Mouse (Mus musculus): Measurements from ENCODE around the gene Sema4d. TPM values are rescaled to one million over a fixed set of nuclear protein-coding genes. Genes with fewer than 3 reads are reported as not detected.

Sema4d gene
- polyA plus RNA-seq, 1 experiment from 2014 or later, result 26.5 TPM

GRCm38 (mm10) chr13:51653961-51654360 lies 139.6 kb downstream of the Sema4d start:
- ATAC-seq, result no peak
- in situ Hi-C loops (cut with MboI; ENCODE audit: low pct_unique_long_range_greater_than_20kb), result loop anchor here (10.0 to 25.0 kb wide), 3 partner anchors 141 to 583 kb away; partner anchors contain the start of gene Sema4d
- ChIA-PET CTCF (no interaction called here), POLR2A (interaction anchor here (1.4 kb wide), 1 partner anchor 9 kb away, joined by 3 read pairs; no protein-coding TSS in a partner anchor)
- no peak for DNase-seq (ENCODE audit: low read depth, low spot score)
- no peak for TF ChIP-seq CTCF (IDR thresholded peaks at IDR 0.05)
- no peaks in the 10 kb centered on the region for H3K27me3 ChIP-seq

GRCm38 (mm10) chr13:51653159-51653558 lies 140.4 kb downstream of the Sema4d start:
- in situ Hi-C loops (cut with MboI; ENCODE audit: low pct_unique_long_range_greater_than_20kb), result loop anchor here (10.0 to 25.0 kb wide), 3 partner anchors 142 to 584 kb away; partner anchors contain the start of gene Sema4d
- POLR2A ChIA-PET, result interaction anchor here (1.4 kb wide), 1 partner anchor 9 kb away, joined by 3 read pairs; no protein-coding TSS in a partner anchor
- DNase-seq (ENCODE audit: low read depth, low spot score), result no peak
- ATAC-seq, result no peak
- H3K27me3 ChIP-seq, result no peaks in the 10 kb centered on the region
- CTCF ChIA-PET, result no interaction called here
- TF ChIP-seq CTCF (IDR thresholded peaks at IDR 0.05), result no peak

- peak; percentile 90 for ATAC-seq
- no peaks in the 10 kb centered on the region for H3K27me3 ChIP-seq
- CTCF ChIA-PET, result interaction anchor here (0.7 to 1.1 kb wide), 5 partner anchors 10 to 316 kb away, joined by 3 to 4 read pairs (median 3); no protein-coding TSS in a partner anchor
- no peak for TF ChIP-seq CTCF (IDR thresholded peaks at IDR 0.05)
- no peak for DNase-seq (ENCODE audit: low read depth, low spot score)
- POLR2A ChIA-PET, result interaction anchor here (1.0 to 1.6 kb wide), 2 partner anchors 11 to 116 kb away, joined by 3 to 5 read pairs; no protein-coding TSS in a partner anchor
- in situ Hi-C loops (cut with MboI; ENCODE audit: low pct_unique_long_range_greater_than_20kb), result loop anchor here (10.0 to 25.0 kb wide), 3 partner anchors 143 to 586 kb away; partner anchors contain the start of gene Sema4d
Measured at GRCm38 (mm10) chr13:51651408-51652064, 142.0 kb downstream of the Sema4d start, which contains the start of gene Secisbp2. TSS of gene Secisbp2 (plus strand) at chr13:51651697.

- DNase-seq (ENCODE audit: low read depth, low spot score), result no peak
- ATAC-seq, result no peak
- in situ Hi-C loops (cut with MboI; ENCODE audit: low pct_unique_long_range_greater_than_20kb), result loop anchor here (10.0 to 25.0 kb wide), 4 partner anchors 145 to 838 kb away; partner anchors contain the start of gene Sema4d
- CTCF ChIA-PET, result no interaction called here
- no peak for TF ChIP-seq CTCF (IDR thresholded peaks at IDR 0.05)
- H3K27me3 ChIP-seq, result no peaks in the 10 kb centered on the region
- POLR2A ChIA-PET, result no interaction called here
Measured at GRCm38 (mm10) chr13:51649740-51650139, 143.8 kb downstream of the Sema4d start.

GRCm38 (mm10) chr13:51648237-51648636 lies 145.3 kb downstream of the Sema4d start:
- no peak for DNase-seq (ENCODE audit: low read depth, low spot score)
- ChIA-PET POLR2A (no interaction called here), CTCF (no interaction called here)
- no peak for TF ChIP-seq CTCF (IDR thresholded peaks at IDR 0.05)
- in situ Hi-C loops (cut with MboI; ENCODE audit: low pct_unique_long_range_greater_than_20kb), result loop anchor here (25.0 kb wide), 1 partner anchor 839 kb away; no protein-coding TSS in a partner anchor
- ATAC-seq, result no peak
- H3K27me3 ChIP-seq, result no peaks in the 10 kb centered on the region

- CTCF ChIA-PET, result no interaction called here
- H3K27me3 ChIP-seq, result no peaks in the 10 kb centered on the region
- DNase-seq (ENCODE audit: low read depth, low spot score) (no peak), ATAC-seq (no peak)
- no peak for TF ChIP-seq CTCF (IDR thresholded peaks at IDR 0.05)
- in situ Hi-C loops (cut with MboI; ENCODE audit: low pct_unique_long_range_greater_than_20kb), result loop anchor here (25.0 kb wide), 1 partner anchor 840 kb away; no protein-coding TSS in a partner anchor
- POLR2A ChIA-PET, result no interaction called here
Measured at GRCm38 (mm10) chr13:51647770-51648169, 145.8 kb downstream of the Sema4d start.

GRCm38 (mm10) chr13:51646362-51647027 lies 147.1 kb downstream of the Sema4d start:
- no peak for DNase-seq (ENCODE audit: low read depth, low spot score)
- ChIA-PET POLR2A (no interaction called here), CTCF (no interaction called here)
- in situ Hi-C loops (cut with MboI; ENCODE audit: low pct_unique_long_range_greater_than_20kb), result loop anchor here (25.0 kb wide), 1 partner anchor 841 kb away; no protein-coding TSS in a partner anchor
- ATAC-seq, result no peak
- no peak for TF ChIP-seq CTCF (IDR thresholded peaks at IDR 0.05)
- no peaks in the 10 kb centered on the region for H3K27me3 ChIP-seq

- ATAC-seq (no peak), DNase-seq (ENCODE audit: low read depth, low spot score) (no peak)
- no peaks in the 10 kb centered on the region for H3K27me3 ChIP-seq
- CTCF ChIA-PET, result no interaction called here
- POLR2A ChIA-PET, result no interaction called here
- in situ Hi-C loops (cut with MboI; ENCODE audit: low pct_unique_long_range_greater_than_20kb), result loop anchor here (25.0 kb wide), 1 partner anchor 841 kb away; no protein-coding TSS in a partner anchor
- no peak for TF ChIP-seq CTCF (IDR thresholded peaks at IDR 0.05)
Measured at GRCm38 (mm10) chr13:51645872-51646271, 147.7 kb downstream of the Sema4d start.

GRCm38 (mm10) chr13:51644829-51645789 lies 148.4 kb downstream of the Sema4d start, which contains the start of gene Cks2:
TSS of gene Cks2 (plus strand) at chr13:51645232.
- H3K27me3 ChIP-seq, result no peaks in the 10 kb centered on the region
- ATAC-seq, result peak; percentile 98
- ChIA-PET POLR2A (no interaction called here), CTCF (no interaction called here)
- DNase-seq (ENCODE audit: low read depth, low spot score), result peak; percentile 92
- TF ChIP-seq CTCF (IDR thresholded peaks at IDR 0.05), result no peak
- in situ Hi-C loops (cut with MboI; ENCODE audit: low pct_unique_long_range_greater_than_20kb), result loop anchor here (25.0 kb wide), 1 partner anchor 842 kb away; no protein-coding TSS in a partner anchor
